Comparison of ENCODE assay signal across 8 mouse cellular contexts in the genomic region with DNA sequence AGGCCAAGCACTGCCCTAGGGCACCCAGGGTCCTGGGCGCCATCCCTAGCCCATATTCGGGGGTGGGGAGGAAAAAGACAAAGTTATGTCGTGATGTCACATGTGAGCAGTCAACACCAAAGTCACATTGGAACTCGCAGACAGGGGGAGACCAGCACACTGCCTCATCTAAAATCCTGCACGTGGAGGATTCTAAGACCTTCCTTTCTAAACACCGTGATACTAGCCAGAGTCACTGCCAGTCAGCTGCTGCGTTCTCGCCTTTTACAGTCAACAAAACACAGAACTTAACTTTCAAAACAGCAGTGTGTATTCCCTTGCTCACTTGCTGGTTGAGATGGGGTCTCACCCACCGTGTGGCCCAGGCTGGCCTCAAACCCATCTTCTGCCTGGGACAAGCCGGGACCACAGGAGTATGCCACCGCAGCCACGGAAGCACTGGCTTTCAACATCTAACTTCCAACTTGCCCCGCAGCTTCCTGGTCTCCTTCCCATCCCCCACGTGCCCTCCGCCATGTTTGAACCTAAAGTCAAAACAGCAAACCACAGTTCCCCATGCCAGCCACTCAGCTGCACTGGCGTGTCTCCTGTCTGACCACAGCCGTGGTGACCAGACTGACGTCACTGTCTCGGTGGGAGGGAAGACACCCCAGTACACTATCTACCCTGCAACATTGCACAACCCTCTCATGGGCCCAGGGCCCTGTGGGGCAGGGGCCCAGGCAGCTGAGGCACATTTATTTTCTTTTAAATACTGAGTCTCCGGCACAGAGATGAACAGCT.
DNase-seq lines count a peak whose midpoint lies in the region; ATAC-seq lines count a peak whose summit lies in the region.

No protein-coding gene starts in this region.

- H3K4me3 ChIP-seq in hindbrain, embryonic 15.5 days = no peak overlapping the region
- H3K4me3 ChIP-seq in hindbrain, embryonic 11.5 days (ENCODE audit: low read depth, low read length) = no peak overlapping the region
- no peak overlapping the region for H3K4me3 ChIP-seq in kidney, embryonic 16.5 days (ENCODE audit: low read length)
- no peak overlapping the region for H3K4me3 ChIP-seq in lung, embryonic 15.5 days

- H3K9ac ChIP-seq in hindbrain, embryonic 15.5 days = no peak overlapping the region
- H3K9ac ChIP-seq in hindbrain, embryonic 11.5 days (ENCODE audit: low read depth, low read length) = no peak overlapping the region
- H3K9ac ChIP-seq in kidney, embryonic 16.5 days (replicated peaks; ENCODE audit: low read length) = 0 out of 2 replicates have a peak overlapping the region, but pooled peaks have one; percentile 17
- no peak overlapping the region for H3K9ac ChIP-seq in lung, embryonic 15.5 days

- 65% methylated on average over 20 of the region's 20 CpGs for WGBS in hindbrain, embryonic 15.5 days
- 77% methylated on average over 20 of the region's 20 CpGs for WGBS in hindbrain, embryonic 11.5 days
- WGBS in kidney, embryonic 16.5 days = 72% methylated on average over 20 of the region's 20 CpGs
- 26% methylated on average over 20 of the region's 20 CpGs for WGBS in lung, embryonic 15.5 days

- DNase-seq in hindbrain, embryonic 11.5 days (ENCODE audit: low spot score) = no peak
- DNase-seq in T-cell, adult 2 months (ENCODE audit: low spot score) = peak; percentile 95
- peak; percentile 68 for DNase-seq in gastrocnemius, postnatal 14 days
- peak; percentile 50 for DNase-seq in spleen, adult 12 weeks (ENCODE audit: low spot score)
- DNase-seq in cerebellum, postnatal 36 days = no peak

- no peak overlapping the region for H3K4me2 ChIP-seq in hindbrain, embryonic 15.5 days
- no peak overlapping the region for H3K4me2 ChIP-seq in hindbrain, embryonic 11.5 days (replicated peaks; ENCODE audit: low read depth, low read length)
- H3K4me2 ChIP-seq in kidney, embryonic 16.5 days (replicated peaks; ENCODE audit: low read depth, low read length) = no peak overlapping the region
- no peak overlapping the region for H3K4me2 ChIP-seq in lung, embryonic 15.5 days

- no peaks in the 10 kb centered on the region for H3K36me3 ChIP-seq in hindbrain, embryonic 15.5 days
- H3K36me3 ChIP-seq in hindbrain, embryonic 11.5 days (ENCODE audit: control insufficient read depth, insufficient read depth, low read length) = no peaks in the 10 kb centered on the region
- H3K36me3 ChIP-seq in kidney, embryonic 16.5 days (ENCODE audit: insufficient read depth, low read length) = peaks cover 13% of the 10 kb centered on the region; the same call in 1 of the 2 replicates
- 0 out of 2 replicates have a peak, but pooled peaks cover 2% of the 10 kb centered on the region for H3K36me3 ChIP-seq in lung, embryonic 15.5 days

- intact Hi-C loops in gastrocnemius, postnatal 14 days (cut with DNase I; ENCODE audit: low total_unique reads) = no loop called here

- no peak for ATAC-seq in hindbrain, embryonic 15.5 days (ENCODE audit: low FRiP score, low read depth)
- no peak for ATAC-seq in hindbrain, embryonic 11.5 days (ENCODE audit: low FRiP score)
- ATAC-seq in kidney, embryonic 16.5 days (ENCODE audit: low FRiP score, low TSS enrichment) = no peak
- 0 out of 2 replicates have a peak, but pooled peaks have one; percentile 40 for ATAC-seq in lung, embryonic 15.5 days (ENCODE audit: borderline replicate concordance, extremely low read depth, low FRiP score, low TSS enrichment)

- no peaks in the 10 kb centered on the region for H3K9me3 ChIP-seq in hindbrain, embryonic 15.5 days
- no peaks in the 10 kb centered on the region for H3K9me3 ChIP-seq in hindbrain, embryonic 11.5 days (ENCODE audit: control insufficient read depth, low read length)
- no peaks in the 10 kb centered on the region for H3K9me3 ChIP-seq in kidney, embryonic 16.5 days (ENCODE audit: low read length)
- no peaks in the 10 kb centered on the region for H3K9me3 ChIP-seq in lung, embryonic 15.5 days

- H3K4me1 ChIP-seq in hindbrain, embryonic 15.5 days (replicated peaks) = peaks cover 54% of the 10 kb centered on the region
- peaks cover 30% of the 10 kb centered on the region for H3K4me1 ChIP-seq in hindbrain, embryonic 11.5 days (replicated peaks; ENCODE audit: control insufficient read depth, insufficient read depth, low read length)
- peaks cover 53% of the 10 kb centered on the region for H3K4me1 ChIP-seq in kidney, embryonic 16.5 days (ENCODE audit: insufficient read depth, low read length)
- peaks cover 84% of the 10 kb centered on the region for H3K4me1 ChIP-seq in lung, embryonic 15.5 days

- no peaks in the 10 kb centered on the region for H3K27me3 ChIP-seq in hindbrain, embryonic 15.5 days
- no peaks in the 10 kb centered on the region for H3K27me3 ChIP-seq in hindbrain, embryonic 11.5 days (ENCODE audit: control insufficient read depth, insufficient read depth, low read length)
- H3K27me3 ChIP-seq in kidney, embryonic 16.5 days (ENCODE audit: insufficient read depth, low read length) = no peaks in the 10 kb centered on the region
- H3K27me3 ChIP-seq in lung, embryonic 15.5 days = no peaks in the 10 kb centered on the region

- peak overlapping the region; percentile 76; the same call in 1 of the 2 replicates for H3K27ac ChIP-seq in hindbrain, embryonic 15.5 days (replicated peaks)
- no peak overlapping the region for H3K27ac ChIP-seq in hindbrain, embryonic 11.5 days (ENCODE audit: low read depth, low read length)
- no peak overlapping the region for H3K27ac ChIP-seq in kidney, embryonic 16.5 days (ENCODE audit: low read length)
- H3K27ac ChIP-seq in lung, embryonic 15.5 days = peak overlapping the region; percentile 75

Comparison
In these comparisons a context has a peak if more than half of its experiments do, and no peak if none do; other contexts are left out.
1. H3K27ac ChIP-seq: peak in hindbrain, embryonic 15.5 days (single experiment) and lung, embryonic 15.5 days (single experiment); none in hindbrain, embryonic 11.5 days (single experiment) and kidney, embryonic 16.5 days (single experiment).
2. DNase-seq: peak in T-cell, adult 2 months (single experiment), gastrocnemius, postnatal 14 days (single experiment) and spleen, adult 12 weeks (single experiment); none in hindbrain, embryonic 11.5 days (single experiment) and cerebellum, postnatal 36 days (0 of 2).